Mouse (Mus musculus) brain, adult 2 months (tissue): Measurements from ENCODE around the gene Ntrk3.
A peak's percentile ranks its signal among the peaks of the same experiment; 100 is the strongest.

ENCODE experiments used
- DNase-seq: peaks from one replicate; pipeline ENCODE4 v3.0.0; 2011; ENCODE audit warnings: low read depth, low spot score

Gene Ntrk3

GRCm38 (mm10) chr7:78376875-78377274 lies 360.9 kb downstream of the Ntrk3 start:
- DNase-seq, result no peak

- DNase-seq, result peak; percentile 53
These were observed 376.2 kb downstream of the Ntrk3 start for GRCm38 (mm10) chr7:78361341-78362309.

- DNase-seq, result peak; percentile 58
These were observed 390.3 kb downstream of the Ntrk3 start for GRCm38 (mm10) chr7:78347464-78347863.

GRCm38 (mm10) chr7:78333422-78333821 lies 404.4 kb downstream of the Ntrk3 start:
- peak; percentile 67 for DNase-seq

GRCm38 (mm10) chr7:78328301-78328700 lies 409.5 kb downstream of the Ntrk3 start:
- DNase-seq, result peak; percentile 86

- DNase-seq, result no peak
These were observed 411.6 kb downstream of the Ntrk3 start for GRCm38 (mm10) chr7:78326185-78326584.

GRCm38 (mm10) chr7:78318640-78319039 lies 419.2 kb downstream of the Ntrk3 start:
- DNase-seq, result peak; percentile 43

- DNase-seq, result peak; percentile 87
These were observed 432.0 kb downstream of the Ntrk3 start for GRCm38 (mm10) chr7:78305770-78306169.

- peak; percentile 53 for DNase-seq
These were observed 432.8 kb downstream of the Ntrk3 start for GRCm38 (mm10) chr7:78305029-78305428.

GRCm38 (mm10) chr7:78297290-78297689 lies 440.5 kb downstream of the Ntrk3 start:
- DNase-seq, result peak; percentile 90

GRCm38 (mm10) chr7:78294322-78294721 lies 443.5 kb downstream of the Ntrk3 start:
- peak; percentile 21 for DNase-seq

GRCm38 (mm10) chr7:78290186-78290585 lies 447.6 kb downstream of the Ntrk3 start:
- peak; percentile 21 for DNase-seq

GRCm38 (mm10) chr7:78286516-78287238 lies 451.1 kb downstream of the Ntrk3 start:
- peak; percentile 97 for DNase-seq

- peak; percentile 37 for DNase-seq
These were observed 468.1 kb downstream of the Ntrk3 start for GRCm38 (mm10) chr7:78269506-78270250.

GRCm38 (mm10) chr7:78267461-78268007 lies 470.3 kb downstream of the Ntrk3 start:
- DNase-seq, result no peak

- DNase-seq, result peak; percentile 72
These were observed 473.3 kb downstream of the Ntrk3 start for GRCm38 (mm10) chr7:78264432-78265002.

- DNase-seq, result no peak
These were observed 476.2 kb downstream of the Ntrk3 start for GRCm38 (mm10) chr7:78261420-78262125.

GRCm38 (mm10) chr7:78258151-78258550 lies 479.7 kb downstream of the Ntrk3 start:
- no peak for DNase-seq

- no peak for DNase-seq
These were observed 483.9 kb downstream of the Ntrk3 start for GRCm38 (mm10) chr7:78253777-78254385.

GRCm38 (mm10) chr7:78248119-78248642 lies 489.6 kb downstream of the Ntrk3 start:
- no peak for DNase-seq
